Mouse (Mus musculus) midbrain, embryonic 15.5 days (tissue): ENCODE results near the gene Pla2g1b. TPM values are rescaled to one million over a fixed set of nuclear protein-coding genes. Genes with fewer than 3 reads are reported as not detected.
A peak's percentile ranks its signal among the peaks of the same experiment; 100 is the strongest.
"Not testable (repeated sequence)": the region's sequence is repeated elsewhere in the genome, so short reads cannot be mapped to it uniquely, and the experiment has no call there.

Experiments used
- ATAC-seq: fragments of 200-750 bp; cut with Nextera tagmentation; replicated peaks from 2 replicates; pipeline ENCODE4 v1.8.0; 2017; ENCODE audit warnings: moderate TSS enrichment
- H3K27ac ChIP-seq: fragments of 300-500 bp; sonication (generic); 2 replicates; pipeline ENCODE4 v1.5.1; 2015; ENCODE audit warnings: mild to moderate bottlenecking, inconsistent platforms
- H3K27me3 ChIP-seq: fragments of 300-500 bp; sonication (generic); replicated peaks from 2 replicates; pipeline ENCODE4 v1.6.1; 2015; ENCODE audit warnings: inconsistent platforms
- H3K36me3 ChIP-seq: fragments of 300-500 bp; sonication (generic); replicated peaks from 2 replicates; pipeline ENCODE4 v1.6.1; 2015; ENCODE audit warnings: inconsistent platforms
- H3K4me1 ChIP-seq: fragments of 300-500 bp; sonication (generic); 2 replicates; pipeline ENCODE4 v1.6.1; 2015; ENCODE audit warnings: inconsistent platforms
- H3K4me2 ChIP-seq: fragments of 300-500 bp; sonication (generic); 2 replicates; pipeline ENCODE4 v1.6.1; 2015; ENCODE audit warnings: inconsistent platforms, mild to moderate bottlenecking, moderate library complexity
- H3K4me3 ChIP-seq: fragments of 300-500 bp; sonication (generic); 2 replicates; pipeline ENCODE4 v1.5.1; 2015; ENCODE audit warnings: mild to moderate bottlenecking, inconsistent platforms
- H3K9ac ChIP-seq: fragments of 300-500 bp; sonication (generic); 2 replicates; pipeline ENCODE4 v1.6.1; 2015; ENCODE audit warnings: mild to moderate bottlenecking, inconsistent platforms
- H3K9me3 ChIP-seq: fragments of 300-500 bp; sonication (generic); 2 replicates; pipeline ENCODE4 v1.6.1; 2016; ENCODE audit warnings: inconsistent platforms
- WGBS: fragments of 180-500 bp; shearing (Covaris S2); methylation state at CpG from one replicate; pipeline ENCODE4 v1.1.7; 2015; ENCODE audit warnings: mixed read lengths; 5-methylcytosine and 5-hydroxymethylcytosine counted together
- polyA plus RNA-seq: library from polyadenylated mRNA; unstranded; fragments of >200 nt; fragmentation: Nextera tagmentation; extraction: Ambion mirVana; gene quantifications from 2 replicates; pipeline ENCODE4 v1.2.1, GENCODE M21; 2015

The Pla2g1b gene
- polyA plus RNA-seq, 1 experiment from 2014 or later = not detected

DNA sequence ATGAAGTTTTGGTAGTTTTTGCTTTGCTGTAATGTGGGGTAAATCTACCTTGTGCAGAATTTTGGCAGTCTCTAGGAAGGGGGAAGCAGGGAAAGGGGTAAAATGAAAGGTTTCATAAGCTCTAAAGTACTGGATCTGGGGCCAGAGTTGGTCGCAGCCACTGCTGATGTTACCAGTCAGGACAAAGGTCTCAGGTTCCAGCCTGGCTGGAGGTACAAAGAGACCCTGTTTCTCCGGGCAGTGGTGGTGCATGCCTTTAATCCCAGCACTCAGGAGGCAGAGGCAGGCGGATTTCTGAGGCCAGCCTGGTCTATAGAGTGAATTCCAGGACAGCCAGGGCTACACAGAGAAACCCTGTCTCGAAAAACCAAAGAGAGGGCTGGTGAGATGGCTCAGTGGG, 39.6 kb downstream of the Pla2g1b start:
- H3K27me3 ChIP-seq, ATAC-seq, H3K36me3 ChIP-seq, H3K4me3 ChIP-seq, H3K9me3 ChIP-seq, H3K9ac ChIP-seq, H3K4me2 ChIP-seq, H3K27ac ChIP-seq: not testable (repeated sequence)
- WGBS = 68% methylated on average over 4 of the region's 4 CpGs
- peaks cover 32% of the 10 kb centered on the region for H3K4me1 ChIP-seq

- Histone ChIP-seq H3K4me2 (peak within 1 kb of the TSS; percentile 87), H3K27me3 (no peaks in the 10 kb centered on the region), H3K4me1 (peaks cover 32% of the 10 kb centered on the region), H3K9ac (peak within 1 kb of the TSS; percentile 93), H3K27ac (peak within 1 kb of the TSS; percentile 46; the same call in 1 of the 2 replicates), H3K9me3 (no peaks in the 10 kb centered on the region), H3K36me3 (no peaks in the 10 kb centered on the region), H3K4me3 (peak within 1 kb of the TSS; percentile 84)
- under 1% methylated on average over 62 of the region's 74 CpGs for WGBS
- peak; percentile 80 for ATAC-seq
Observed at GRCm38 (mm10) chr5:115506454-115507201, 40.6 kb downstream of the Pla2g1b start, which contains the start of gene Pxn. TSS of gene Pxn (plus strand) at chr5:115506676.

DNA sequence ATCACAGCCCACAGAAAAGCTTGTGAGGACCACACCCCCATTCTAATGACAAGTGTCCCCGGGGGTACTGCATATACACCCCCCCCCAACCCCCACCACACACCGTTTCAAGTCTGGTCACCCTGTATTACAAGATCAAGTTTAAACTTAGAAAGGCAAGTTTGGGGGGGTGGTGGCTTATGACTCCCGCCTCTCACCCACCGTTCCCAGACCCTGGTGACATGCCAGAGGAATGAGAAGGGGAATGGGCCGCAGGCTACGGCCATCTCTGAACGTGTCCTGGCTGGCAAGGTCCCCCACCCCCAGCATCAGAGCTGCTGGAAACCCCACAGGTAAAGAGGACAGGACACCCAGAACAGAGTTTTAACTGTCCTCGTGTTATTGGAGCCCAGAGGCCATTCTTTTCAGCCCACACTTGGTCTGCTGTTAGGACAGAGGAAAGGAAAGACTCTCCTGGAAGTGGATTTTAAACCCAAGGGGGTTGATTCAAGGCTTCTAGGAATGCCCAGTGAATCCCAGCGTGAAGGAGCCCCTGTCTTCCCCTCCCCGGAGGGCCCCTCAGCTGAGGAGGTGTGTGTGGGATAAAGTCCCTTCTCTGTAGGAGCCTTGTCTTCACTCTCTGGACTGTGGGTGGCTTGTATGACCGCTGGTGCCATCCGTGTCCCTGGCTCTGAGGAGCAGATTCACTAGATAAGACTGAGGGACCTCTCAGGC, 41.4 kb downstream of the Pla2g1b start:
- Histone ChIP-seq H3K27me3 (no peaks in the 10 kb centered on the region), H3K9me3 (no peaks in the 10 kb centered on the region), H3K9ac (peak overlapping the region; percentile 93), H3K4me1 (peaks cover 32% of the 10 kb centered on the region), H3K27ac (no peak overlapping the region), H3K4me2 (peak overlapping the region; percentile 87), H3K4me3 (peak overlapping the region; percentile 84), H3K36me3 (no peaks in the 10 kb centered on the region)
- 0 out of 2 replicates have a peak, but pooled peaks have one; percentile 8 for ATAC-seq
- WGBS = 24% methylated on average over 12 of the region's 12 CpGs

DNA sequence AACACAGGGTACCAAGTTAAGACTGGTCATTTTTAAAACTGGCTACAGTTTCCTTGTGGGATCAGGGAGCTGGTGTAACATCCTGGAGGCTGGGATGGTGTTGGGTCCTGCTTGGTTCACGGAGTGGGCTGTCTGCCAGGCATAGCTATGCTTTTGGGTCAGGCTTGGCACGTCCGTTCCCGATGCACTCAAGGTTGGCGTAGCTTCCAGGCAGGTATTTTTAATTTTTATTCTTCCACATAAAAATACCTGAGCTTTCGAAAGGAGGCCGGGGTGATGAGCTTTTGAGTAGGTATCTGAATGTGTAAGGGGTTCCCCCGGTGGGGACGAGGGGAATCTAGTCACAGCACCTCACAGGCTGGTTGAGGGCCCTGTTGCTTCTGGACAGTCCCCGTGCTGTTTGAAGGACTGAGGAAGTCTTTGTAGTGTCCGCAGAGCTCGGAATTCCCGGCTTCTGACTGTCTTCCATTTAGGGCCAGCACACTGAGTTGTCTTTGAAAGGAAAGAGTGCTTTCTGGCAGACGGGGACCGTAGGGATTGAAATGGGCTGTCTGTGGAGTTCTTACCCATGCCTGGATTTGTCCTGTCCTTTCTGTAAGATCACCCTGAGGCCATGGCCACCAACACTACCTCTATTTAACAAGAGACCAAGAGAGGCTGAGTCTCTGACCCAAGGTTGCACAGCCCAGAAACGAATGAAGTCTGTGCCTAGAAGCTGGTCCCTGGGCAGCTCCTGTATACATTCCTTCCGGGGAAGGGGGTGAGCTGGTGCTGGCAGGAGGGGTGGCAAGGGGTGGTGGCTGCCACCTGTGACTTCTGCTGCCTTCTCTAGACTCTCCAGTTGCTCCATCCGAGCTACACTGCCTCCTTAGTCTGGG, 42.2 kb downstream of the Pla2g1b start:
- H3K27me3 ChIP-seq = no peaks in the 10 kb centered on the region
- ATAC-seq = no peak
- H3K36me3 ChIP-seq = no peaks in the 10 kb centered on the region
- peak overlapping the region; percentile 93 for H3K9ac ChIP-seq
- H3K4me1 ChIP-seq = peaks cover 32% of the 10 kb centered on the region
- H3K4me2 ChIP-seq = peak overlapping the region; percentile 87
- H3K4me3 ChIP-seq = peak overlapping the region; percentile 84
- WGBS = 40% methylated on average over 18 of the region's 18 CpGs
- H3K27ac ChIP-seq = no peak overlapping the region
- H3K9me3 ChIP-seq = no peaks in the 10 kb centered on the region

GRCm38 (mm10) chr5:115508859-115509147, 42.7 kb downstream of the Pla2g1b start:
- no peaks in the 10 kb centered on the region for H3K36me3 ChIP-seq
- peak overlapping the region; percentile 87 for H3K4me2 ChIP-seq
- H3K27ac ChIP-seq = no peak overlapping the region
- H3K9me3 ChIP-seq = no peaks in the 10 kb centered on the region
- WGBS = 23% methylated on average over 10 of the region's 10 CpGs
- H3K9ac ChIP-seq = 0 out of 2 replicates have a peak overlapping the region, but pooled peaks have one; percentile 93
- ATAC-seq = no peak
- H3K27me3 ChIP-seq = no peaks in the 10 kb centered on the region
- peaks cover 32% of the 10 kb centered on the region for H3K4me1 ChIP-seq
- H3K4me3 ChIP-seq = peak overlapping the region; percentile 84

GRCm38 (mm10) chr5:115509321-115509761, 43.3 kb downstream of the Pla2g1b start:
- H3K4me1 ChIP-seq = peaks cover 32% of the 10 kb centered on the region
- no peak overlapping the region for H3K4me3 ChIP-seq
- H3K27ac ChIP-seq = peak overlapping the region; percentile 48; the same call in 1 of the 2 replicates
- H3K9me3 ChIP-seq = no peaks in the 10 kb centered on the region
- 39% methylated on average over 15 of the region's 15 CpGs for WGBS
- H3K36me3 ChIP-seq = no peaks in the 10 kb centered on the region
- no peak for ATAC-seq
- no peaks in the 10 kb centered on the region for H3K27me3 ChIP-seq
- H3K4me2 ChIP-seq = peak overlapping the region; percentile 87
- H3K9ac ChIP-seq = 0 out of 2 replicates have a peak overlapping the region, but pooled peaks have one; percentile 16

DNA sequence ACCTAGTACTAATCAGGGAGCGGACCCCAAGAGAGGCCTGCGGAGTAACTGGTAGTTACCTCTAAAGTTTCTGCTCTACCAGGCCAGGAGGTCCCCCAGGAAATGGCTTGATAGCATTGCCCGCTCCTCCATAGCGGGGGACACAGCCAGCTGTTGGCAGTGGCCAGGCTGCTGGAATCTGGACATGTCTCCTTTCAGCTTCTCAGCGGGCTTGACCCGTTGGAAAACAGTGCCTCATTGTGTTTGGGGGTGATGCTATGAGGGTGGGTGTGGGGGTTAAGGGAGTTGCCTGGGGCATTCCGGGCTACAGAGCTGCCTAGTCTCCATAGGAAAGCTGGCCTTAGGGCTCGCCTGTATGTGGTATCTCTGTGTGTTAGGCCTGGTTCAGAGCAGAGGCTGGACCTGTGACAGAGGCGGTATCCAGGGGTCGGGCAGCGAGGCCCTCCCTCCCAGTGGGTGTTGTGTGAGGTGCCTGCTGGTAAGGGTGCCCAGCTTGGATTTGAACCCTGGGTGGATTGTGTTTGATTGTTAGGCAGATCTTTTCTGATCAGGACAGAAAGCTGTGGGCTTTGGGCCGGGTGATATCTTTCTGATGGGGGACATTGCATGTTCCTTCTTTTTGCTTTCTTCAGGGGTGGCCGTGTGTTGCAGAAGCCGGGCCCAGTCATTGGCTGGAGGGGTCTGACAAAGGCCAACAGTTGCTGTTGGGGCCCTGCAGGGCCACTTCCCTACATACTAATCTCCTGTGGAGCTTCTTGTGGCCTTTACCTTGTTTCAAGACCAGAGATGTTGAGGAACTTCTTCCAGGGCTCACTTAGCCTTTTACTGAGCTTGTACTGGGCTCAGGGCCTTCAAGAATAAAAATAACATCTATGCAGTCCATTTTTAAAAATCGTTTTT, 44.0 kb downstream of the Pla2g1b start:
- Histone ChIP-seq H3K27me3 (no peaks in the 10 kb centered on the region), H3K27ac (peak overlapping the region; percentile 48; the same call in 1 of the 2 replicates), H3K4me1 (peaks cover 35% of the 10 kb centered on the region), H3K9ac (no peak overlapping the region), H3K4me2 (peak overlapping the region; percentile 87), H3K4me3 (no peak overlapping the region), H3K9me3 (no peaks in the 10 kb centered on the region), H3K36me3 (no peaks in the 10 kb centered on the region)
- no peak for ATAC-seq
- 62% methylated on average over 15 of the region's 15 CpGs for WGBS

DNA sequence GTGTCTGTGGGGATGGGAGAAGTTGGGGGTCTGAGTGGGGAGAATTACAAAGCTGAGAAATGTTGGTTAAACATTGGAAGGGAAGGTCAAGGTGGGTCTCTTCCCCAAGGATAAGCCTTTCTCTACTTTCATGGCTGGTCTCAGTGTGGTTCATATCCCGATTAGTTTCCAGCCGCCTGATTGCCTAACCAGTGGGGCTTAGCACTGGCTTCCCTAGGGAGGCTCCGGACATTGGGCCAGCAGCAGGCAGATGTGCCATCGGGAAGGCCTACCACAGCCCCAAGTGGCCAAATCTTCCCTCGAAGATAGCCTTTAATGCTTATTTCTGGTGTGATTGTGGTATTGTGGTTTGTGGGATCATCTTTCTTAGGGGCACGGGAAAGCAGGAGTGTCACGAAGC, 46.3 kb downstream of the Pla2g1b start:
- Histone ChIP-seq H3K27me3 (no peaks in the 10 kb centered on the region), H3K27ac (no peak overlapping the region), H3K4me1 (peaks cover 31% of the 10 kb centered on the region), H3K9ac (no peak overlapping the region), H3K4me2 (no peak overlapping the region), H3K36me3 (no peaks in the 10 kb centered on the region), H3K4me3 (no peak overlapping the region), H3K9me3 (no peaks in the 10 kb centered on the region)
- no peak for ATAC-seq
- 90% methylated on average over 7 of the region's 7 CpGs for WGBS

GRCm38 (mm10) chr5:115513246-115513645, 47.2 kb downstream of the Pla2g1b start:
- no peaks in the 10 kb centered on the region for H3K9me3 ChIP-seq
- H3K9ac ChIP-seq = no peak overlapping the region
- ATAC-seq = no peak
- no peak overlapping the region for H3K4me2 ChIP-seq
- H3K27me3 ChIP-seq = no peaks in the 10 kb centered on the region
- no peaks in the 10 kb centered on the region for H3K36me3 ChIP-seq
- WGBS = 98% methylated on average over 14 of the region's 14 CpGs
- peaks cover 22% of the 10 kb centered on the region for H3K4me1 ChIP-seq
- H3K4me3 ChIP-seq = no peak overlapping the region
- no peak overlapping the region for H3K27ac ChIP-seq

DNA sequence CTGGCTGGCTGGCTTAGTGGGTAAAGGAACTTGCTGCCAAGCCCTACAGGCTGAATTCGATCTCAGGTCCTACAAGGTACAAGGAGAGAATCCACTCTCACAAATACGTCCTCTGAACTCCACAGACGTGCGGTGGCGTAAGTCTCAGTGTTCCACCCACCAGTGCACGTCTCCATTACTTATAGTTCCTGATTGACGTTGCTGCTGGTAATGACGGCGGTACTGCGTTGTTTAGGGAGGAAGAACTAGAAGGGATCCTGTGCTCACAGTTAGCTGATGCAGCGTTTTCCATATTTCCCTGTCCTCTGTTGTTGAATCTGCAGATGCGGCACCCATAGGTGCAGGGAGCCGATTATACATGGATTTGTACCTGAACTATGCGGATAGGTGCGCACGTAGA, 47.7 kb downstream of the Pla2g1b start:
- H3K4me2 ChIP-seq = no peak overlapping the region
- whole genome bisulfite sequencing = 95% methylated on average over 16 of the region's 16 CpGs

GRCm38 (mm10) chr5:115514346-115514745, 48.3 kb downstream of the Pla2g1b start:
- Histone ChIP-seq H3K4me1 (peaks cover 11% of the 10 kb centered on the region), H3K9ac (no peak overlapping the region), H3K9me3 (no peaks in the 10 kb centered on the region), H3K36me3 (no peaks in the 10 kb centered on the region), H3K4me2 (no peak overlapping the region), H3K4me3 (no peak overlapping the region), H3K27ac (no peak overlapping the region), H3K27me3 (no peaks in the 10 kb centered on the region)
- ATAC-seq = no peak
- WGBS = 91% methylated on average over 6 of the region's 6 CpGs

More for the DNA sequence above, 47.7 kb downstream of the Pla2g1b start:
- no peak for ATAC-seq
- H3K9me3 ChIP-seq = no peaks in the 10 kb centered on the region
- no peak overlapping the region for H3K4me3 ChIP-seq
- H3K36me3 ChIP-seq = no peaks in the 10 kb centered on the region
- H3K9ac ChIP-seq = no peak overlapping the region
- no peaks in the 10 kb centered on the region for H3K27me3 ChIP-seq
- no peak overlapping the region for H3K27ac ChIP-seq
- peaks cover 17% of the 10 kb centered on the region for H3K4me1 ChIP-seq
